Mouse (Mus musculus) lung, embryonic 16.5 days (tissue): ENCODE data around the gene Ptch1. TPM values are rescaled to one million over a fixed set of nuclear protein-coding genes. Genes with fewer than 3 reads are reported as not detected.

Experiments
- ATAC-seq: fragments of 200-750 bp; cut with Nextera tagmentation; 2 replicates; pipeline ENCODE4 v1.8.0; 2017; ENCODE audit warnings: low read depth, mild to moderate bottlenecking, moderate library complexity
- H3K27ac ChIP-seq: fragments of 300-500 bp; sonication (generic); 2 replicates; pipeline ENCODE4 v1.5.1; 2014; ENCODE audit warnings: mild to moderate bottlenecking, control low read depth, low read length
- H3K27me3 ChIP-seq: fragments of 300-500 bp; sonication (generic); 2 replicates; pipeline ENCODE4 v1.6.1; 2014; ENCODE audit warnings: low read depth, low read length, mixed read lengths; ENCODE audit not compliant: control insufficient read depth, insufficient read depth
- H3K36me3 ChIP-seq: fragments of 300-500 bp; sonication (generic); 2 replicates; pipeline ENCODE4 v1.6.1; 2014; ENCODE audit warnings: low read length; ENCODE audit not compliant: control insufficient read depth, insufficient read depth
- H3K4me1 ChIP-seq: fragments of 300-500 bp; sonication (generic); replicated peaks from 2 replicates; pipeline ENCODE4 v1.6.1; 2014; ENCODE audit warnings: low read length, mixed read lengths; ENCODE audit not compliant: control insufficient read depth, insufficient read depth
- H3K4me2 ChIP-seq: fragments of 300-500 bp; sonication (generic); 2 replicates; pipeline ENCODE4 v1.6.1; 2014; ENCODE audit warnings: low read depth, low read length, control low read depth
- H3K4me3 ChIP-seq: fragments of 300-500 bp; sonication (generic); 2 replicates; pipeline ENCODE4 v1.5.1; 2014; ENCODE audit warnings: mild to moderate bottlenecking, low read length, control low read depth
- H3K9ac ChIP-seq: fragments of 300-500 bp; sonication (generic); 2 replicates; pipeline ENCODE4 v1.6.1; 2014; ENCODE audit warnings: low read length, control low read depth
- H3K9me3 ChIP-seq: fragments of 300-500 bp; sonication (generic); 2 replicates; pipeline ENCODE4 v1.6.1; 2016; ENCODE audit warnings: low read length; ENCODE audit not compliant: control insufficient read depth
- WGBS: fragments of 180-500 bp; shearing (Covaris S2); extraction: QIAGEN DNeasy Blood & Tissue Kit; methylation state at CpG from one replicate; pipeline ENCODE4 v1.1.7; 2014; 5-methylcytosine and 5-hydroxymethylcytosine counted together
- polyA plus RNA-seq: library from polyadenylated mRNA; unstranded; fragments of >200 nt; fragmentation: Nextera tagmentation; extraction: Ambion mirVana; gene quantifications from 2 replicates; pipeline ENCODE4 v1.2.1, GENCODE M21; 2015

Ptch1 gene
- polyA plus RNA-seq, result 33.4 and 34.2 TPM in 2 replicates

DNA sequence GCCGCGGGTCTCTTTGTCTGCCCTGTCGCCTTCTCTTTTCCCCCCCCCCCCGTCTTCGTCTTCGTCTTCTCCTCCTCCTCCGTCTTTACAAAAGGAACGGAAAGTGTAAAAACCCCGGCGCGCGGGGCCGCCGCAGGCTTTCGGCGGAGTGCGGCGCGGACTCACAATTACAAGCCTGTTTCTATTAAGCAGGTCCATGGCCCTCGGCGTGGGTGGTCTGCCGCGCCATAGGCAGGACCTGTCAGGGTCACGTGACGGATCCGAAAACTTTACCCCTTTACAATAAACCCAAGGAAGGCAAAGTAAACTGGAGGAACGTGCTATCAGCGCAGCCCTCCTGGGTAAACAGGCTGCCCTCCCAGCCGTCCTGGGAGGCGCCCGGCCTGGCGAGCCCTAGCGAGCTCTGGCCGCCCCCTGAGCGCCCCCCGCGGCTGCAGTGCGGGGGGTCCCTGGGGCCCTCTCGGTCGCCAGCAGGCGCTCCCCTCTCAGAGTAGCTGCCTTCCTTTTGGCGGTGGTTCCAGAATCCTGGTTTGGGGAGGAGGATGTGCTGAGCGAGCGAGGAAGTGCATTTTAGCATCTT is at the start of gene Ptch1:
TSS of gene Ptch1 (minus strand) at position 343 of the 580 bp plus-strand sequence.
- peak within 1 kb of the TSS; percentile 90 for H3K9ac ChIP-seq
- WGBS, result under 1% methylated on average over 41 of the region's 44 CpGs
- H3K27ac ChIP-seq, result peak within 1 kb of the TSS; percentile 92
- peak; percentile 68 for ATAC-seq
- peaks cover 27% of the 10 kb centered on the region for H3K4me1 ChIP-seq
- H3K4me2 ChIP-seq, result peak within 1 kb of the TSS; percentile 68
- no peaks in the 10 kb centered on the region; the same call in 1 of the 2 replicates for H3K27me3 ChIP-seq
- no peaks in the 10 kb centered on the region for H3K36me3 ChIP-seq
- peak within 1 kb of the TSS; percentile 82 for H3K4me3 ChIP-seq
- H3K9me3 ChIP-seq, result no peaks in the 10 kb centered on the region

DNA sequence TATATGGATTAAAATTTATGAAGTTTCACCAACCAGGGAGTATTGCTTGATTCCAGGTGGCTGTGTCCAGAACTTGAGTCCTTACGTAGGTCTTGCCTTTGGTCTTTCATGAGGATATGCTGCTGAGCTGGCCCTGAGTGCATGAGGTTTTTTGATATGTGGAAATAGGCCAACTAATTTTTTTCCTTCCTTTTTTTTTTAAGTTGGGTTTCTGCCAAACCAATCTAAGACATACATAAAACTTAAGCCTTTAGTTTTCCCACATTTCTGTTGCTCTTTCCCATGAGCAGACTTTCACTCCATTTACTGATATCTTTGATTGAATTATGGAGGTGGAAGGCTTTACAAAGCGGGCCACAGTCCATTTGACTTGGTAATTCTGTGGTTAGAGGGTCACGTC is 47.9 kb upstream of the Ptch1 start:
- H3K4me1 ChIP-seq, result no peaks in the 10 kb centered on the region; the same call in 1 of the 2 replicates
- ATAC-seq, result no peak
- 53% methylated on average over 3 of the region's 3 CpGs for WGBS

DNA sequence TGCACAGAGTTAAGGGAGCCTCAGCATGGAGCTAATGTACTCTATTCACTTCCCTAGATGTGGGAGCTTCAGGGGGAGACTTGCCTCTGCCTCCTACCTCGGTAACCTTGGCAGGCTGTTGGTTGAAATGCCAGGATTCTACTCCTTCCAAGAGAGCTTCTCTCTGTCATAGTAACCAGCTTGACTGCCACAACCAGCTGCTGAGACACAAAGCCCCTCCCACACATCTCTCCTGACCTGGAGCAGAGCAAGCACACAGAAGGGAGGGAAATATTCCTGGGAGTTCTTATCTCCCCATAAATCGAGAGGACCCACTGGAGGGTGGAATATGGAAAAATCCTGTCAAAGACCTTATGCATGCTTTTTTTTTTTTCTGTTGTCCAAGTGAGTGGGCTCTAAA is 39.8 kb upstream of the Ptch1 start:
- Histone ChIP-seq H3K4me3 (no peak overlapping the region), H3K27me3 (no peaks in the 10 kb centered on the region)

More for the DNA sequence above, 47.9 kb upstream of the Ptch1 start:
- Histone ChIP-seq H3K9ac (no peak overlapping the region), H3K36me3 (no peaks in the 10 kb centered on the region), H3K4me3 (no peak overlapping the region), H3K27me3 (no peaks in the 10 kb centered on the region), H3K4me2 (no peak overlapping the region), H3K9me3 (no peaks in the 10 kb centered on the region), H3K27ac (no peak overlapping the region)

DNA sequence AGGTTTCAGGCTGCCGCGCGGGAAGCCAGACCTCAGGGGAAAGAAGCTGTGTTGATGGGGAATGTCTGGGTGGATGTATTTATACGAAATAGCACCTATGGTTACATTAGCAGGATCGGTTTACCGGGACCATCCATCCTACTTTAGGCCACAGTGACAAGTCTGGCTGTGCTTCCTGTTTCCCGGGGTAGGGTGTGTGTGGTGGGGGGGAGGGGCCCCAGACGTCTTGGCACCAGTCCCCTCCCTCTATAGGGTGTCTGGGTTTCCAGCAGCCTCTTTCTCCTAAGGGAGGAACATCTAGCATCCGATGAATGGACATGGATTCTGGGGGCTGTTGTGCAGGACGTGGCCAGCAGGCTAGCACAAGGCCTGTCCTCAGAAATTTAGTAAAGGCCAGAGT is 36.3 kb upstream of the Ptch1 start:
- WGBS, result 15% methylated on average over 10 of the region's 10 CpGs
- peak; percentile 73; the same call in 1 of the 2 replicates for ATAC-seq
- H3K4me1 ChIP-seq, result peaks cover 11% of the 10 kb centered on the region; the same call in 1 of the 2 replicates
- no peaks in the 10 kb centered on the region for H3K36me3 ChIP-seq
- H3K27ac ChIP-seq, result no peak overlapping the region
- no peak overlapping the region for H3K9ac ChIP-seq
- H3K9me3 ChIP-seq, result no peaks in the 10 kb centered on the region
- no peak overlapping the region for H3K4me3 ChIP-seq
- no peaks in the 10 kb centered on the region for H3K27me3 ChIP-seq
- 0 out of 2 replicates have a peak overlapping the region, but pooled peaks have one; percentile 6 for H3K4me2 ChIP-seq

More for the DNA sequence above, 39.8 kb upstream of the Ptch1 start:
- Histone ChIP-seq H3K4me2 (no peak overlapping the region), H3K4me1 (peaks cover 11% of the 10 kb centered on the region; the same call in 1 of the 2 replicates), H3K27ac (no peak overlapping the region), H3K9ac (no peak overlapping the region), H3K36me3 (no peaks in the 10 kb centered on the region), H3K9me3 (no peaks in the 10 kb centered on the region)
- no peak for ATAC-seq
- 16% methylated on average over 2 of the region's 2 CpGs for WGBS

DNA sequence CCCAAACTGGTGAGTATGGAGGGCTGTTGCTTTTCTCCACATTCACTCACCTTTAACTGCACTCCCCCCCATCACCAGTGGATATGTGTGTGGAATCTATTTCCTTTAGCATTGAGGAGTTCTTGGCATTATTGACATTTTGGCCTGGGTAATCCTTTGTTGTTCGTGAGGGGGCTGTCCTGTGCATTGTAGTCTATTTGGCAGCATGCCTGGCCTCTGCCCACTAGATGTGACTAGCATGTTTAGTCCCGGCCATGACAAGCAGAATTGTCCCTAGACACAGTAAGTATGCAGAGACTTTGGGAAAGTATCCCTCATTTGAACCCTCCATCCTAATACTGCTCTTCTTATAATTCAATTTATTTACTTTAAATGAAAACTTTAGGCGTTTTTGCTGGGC is 24.2 kb upstream of the Ptch1 start:
- H3K4me3 ChIP-seq, result no peak overlapping the region
- H3K4me1 ChIP-seq, result no peaks in the 10 kb centered on the region
- peak; percentile 66 for ATAC-seq
- WGBS, result 53% methylated on average over 3 of the region's 3 CpGs
- no peak overlapping the region for H3K27ac ChIP-seq
- no peak overlapping the region for H3K9ac ChIP-seq
- no peak overlapping the region for H3K4me2 ChIP-seq
- H3K27me3 ChIP-seq, result no peaks in the 10 kb centered on the region
- no peaks in the 10 kb centered on the region for H3K36me3 ChIP-seq
- no peaks in the 10 kb centered on the region for H3K9me3 ChIP-seq

DNA sequence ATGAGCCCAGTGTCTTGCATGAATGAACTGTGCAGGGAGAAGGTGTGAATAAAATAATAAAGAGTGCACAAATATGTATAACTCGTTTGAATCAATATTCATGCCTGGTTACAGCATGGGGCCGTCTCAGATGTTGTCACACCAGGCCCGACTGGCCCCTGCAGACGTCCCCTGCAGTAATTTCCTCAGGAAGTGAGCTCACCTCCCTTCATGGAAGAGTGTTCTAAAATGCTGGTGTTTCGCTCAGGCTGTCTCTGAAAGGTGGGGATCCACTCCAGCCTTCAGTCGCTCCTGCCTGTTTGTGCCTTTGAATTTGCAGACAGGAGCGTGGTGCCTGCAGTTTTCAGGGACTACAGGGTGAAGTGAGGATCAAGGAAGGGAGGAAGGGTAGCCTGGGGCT is 22.5 kb upstream of the Ptch1 start:
- H3K27ac ChIP-seq, result peak overlapping the region; percentile 48
- WGBS, result 56% methylated on average over 7 of the region's 7 CpGs

DNA sequence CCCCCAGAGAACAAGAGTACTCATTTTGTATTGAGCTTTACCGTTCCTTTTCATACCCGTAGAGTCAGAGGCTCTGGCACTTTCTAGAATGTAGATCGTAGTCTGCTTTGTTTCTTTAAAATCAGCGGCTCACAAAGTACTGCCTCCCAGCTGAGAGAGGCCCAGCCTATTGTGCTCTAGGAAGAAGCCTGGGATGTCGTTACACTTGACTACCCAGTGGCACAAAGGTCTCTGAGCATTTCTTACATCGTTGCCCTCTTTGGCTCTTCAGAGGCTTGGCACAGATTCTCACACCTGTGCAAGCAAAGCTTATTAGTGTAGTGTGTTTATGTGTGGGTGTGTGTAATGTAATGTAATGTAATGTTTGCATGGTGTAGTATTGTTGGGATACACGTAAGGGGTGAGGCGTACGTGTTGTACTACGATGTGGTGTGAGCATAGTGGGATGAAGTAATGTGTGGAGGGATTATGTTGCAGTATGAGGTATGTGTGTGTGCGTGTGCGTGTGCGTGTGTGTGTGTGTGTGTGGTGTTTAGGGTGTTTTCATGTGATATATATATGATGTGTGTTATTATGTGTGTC is 20.2 kb upstream of the Ptch1 start:
- Histone ChIP-seq H3K9me3 (no peaks in the 10 kb centered on the region), H3K4me3 (no peak overlapping the region), H3K9ac (no peak overlapping the region), H3K4me2 (no peak overlapping the region), H3K27ac (no peak overlapping the region), H3K4me1 (no peaks in the 10 kb centered on the region), H3K36me3 (no peaks in the 10 kb centered on the region), H3K27me3 (no peaks in the 10 kb centered on the region)
- peak; percentile 43; the same call in 1 of the 2 replicates for ATAC-seq
- WGBS, result 76% methylated on average over 13 of the region's 13 CpGs

More for the DNA sequence above, 22.5 kb upstream of the Ptch1 start:
- H3K4me2 ChIP-seq, result no peak overlapping the region
- H3K9ac ChIP-seq, result no peak overlapping the region
- no peaks in the 10 kb centered on the region for H3K27me3 ChIP-seq
- H3K9me3 ChIP-seq, result no peaks in the 10 kb centered on the region
- no peaks in the 10 kb centered on the region for H3K4me1 ChIP-seq
- no peaks in the 10 kb centered on the region for H3K36me3 ChIP-seq
- H3K4me3 ChIP-seq, result no peak overlapping the region
- ATAC-seq, result no peak

DNA sequence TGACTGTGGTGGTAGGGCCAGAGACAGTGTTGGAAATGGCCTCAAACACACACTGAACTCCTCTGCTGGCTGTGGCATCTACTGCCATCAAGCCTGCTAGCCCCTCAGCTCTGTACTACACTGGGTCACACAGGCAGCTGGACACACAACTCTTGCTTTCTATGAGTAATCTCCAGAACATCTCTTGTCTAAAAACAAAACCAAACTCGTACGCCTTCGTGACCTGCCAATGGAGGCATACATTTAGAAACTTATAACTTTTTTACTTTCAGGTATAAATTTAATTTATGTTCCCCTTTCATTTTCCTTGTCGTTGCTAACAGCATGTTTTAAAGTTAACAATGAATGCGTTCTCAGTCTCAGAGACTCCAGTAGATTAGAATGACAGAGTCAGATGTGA is 19.4 kb upstream of the Ptch1 start:
- no peaks in the 10 kb centered on the region for H3K36me3 ChIP-seq
- H3K9ac ChIP-seq, result no peak overlapping the region
- H3K9me3 ChIP-seq, result no peaks in the 10 kb centered on the region
- no peak overlapping the region for H3K4me3 ChIP-seq
- H3K4me2 ChIP-seq, result no peak overlapping the region
- whole genome bisulfite sequencing, result 87% methylated on average over 5 of the region's 5 CpGs
- H3K27ac ChIP-seq, result no peak overlapping the region
- no peaks in the 10 kb centered on the region for H3K4me1 ChIP-seq
- ATAC-seq, result no peak
- no peaks in the 10 kb centered on the region for H3K27me3 ChIP-seq

DNA sequence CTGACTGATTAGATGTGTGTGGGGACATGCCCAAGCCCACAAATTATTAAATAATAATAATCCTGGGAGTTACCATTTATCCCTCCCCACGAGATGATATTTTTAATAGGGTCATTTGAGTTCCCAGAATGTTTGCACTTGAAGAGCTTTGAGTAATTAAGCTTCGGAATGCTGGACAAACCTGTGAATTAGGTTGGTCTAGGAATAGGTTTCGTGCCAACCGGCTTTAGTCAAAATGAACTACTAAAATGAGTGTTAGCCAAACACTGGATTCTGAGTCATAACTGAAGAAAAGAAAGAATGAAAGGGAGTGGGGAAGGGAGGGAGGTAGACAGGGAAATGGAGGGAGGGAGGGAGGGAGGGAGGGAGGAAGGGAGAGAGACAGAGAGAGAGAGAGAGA is 1.2 kb upstream of the Ptch1 start:
- 37% methylated on average over 4 of the region's 4 CpGs for WGBS
- H3K36me3 ChIP-seq, result no peaks in the 10 kb centered on the region
- H3K4me2 ChIP-seq, result no peak overlapping the region
- no peak overlapping the region for H3K27ac ChIP-seq
- H3K27me3 ChIP-seq, result no peaks in the 10 kb centered on the region; the same call in 1 of the 2 replicates
- ATAC-seq, result no peak
- no peak overlapping the region for H3K4me3 ChIP-seq
- no peak overlapping the region for H3K9ac ChIP-seq
- H3K4me1 ChIP-seq, result peaks cover 17% of the 10 kb centered on the region
- no peaks in the 10 kb centered on the region for H3K9me3 ChIP-seq
